Mouse (Mus musculus): ENCODE data around the gene Kcnh2.

The Kcnh2 gene

GRCm38 (mm10) chr5:24308621-24309020, 42.8 kb downstream of the Kcnh2 start:
- no peak for DNase-seq

DNA sequence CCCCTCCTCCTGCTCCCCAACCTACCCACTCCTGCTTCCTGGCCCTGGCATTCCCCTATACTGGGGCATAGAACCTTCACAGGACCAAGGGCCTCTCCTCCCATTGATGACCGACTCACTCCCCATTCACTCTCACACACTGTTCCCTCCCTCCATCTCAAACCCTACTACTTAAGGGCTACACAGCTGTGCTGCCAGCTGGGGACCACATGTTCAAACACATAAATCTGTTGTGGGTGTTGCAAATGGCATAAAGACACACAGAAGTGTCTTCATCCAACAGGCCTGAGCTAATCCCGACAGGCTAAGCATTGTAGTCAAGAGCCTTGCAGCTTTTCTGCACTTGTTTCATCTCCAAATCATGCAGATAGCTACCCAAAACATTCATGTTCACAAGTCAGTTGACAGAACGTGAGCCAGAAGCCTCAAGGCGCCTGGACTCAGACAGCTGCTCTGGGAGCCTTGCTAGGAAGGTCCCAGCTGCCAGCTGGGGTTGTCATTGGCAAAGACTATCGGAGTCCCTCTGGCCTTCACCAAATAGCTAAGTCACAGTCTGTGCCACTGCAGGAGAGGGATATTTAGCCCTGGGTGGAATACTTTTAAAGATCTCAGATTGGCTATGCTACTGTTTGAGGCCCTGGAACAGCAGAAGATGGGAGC, 44.2 kb downstream of the Kcnh2 start:
- no peak for DNase-seq

DNA sequence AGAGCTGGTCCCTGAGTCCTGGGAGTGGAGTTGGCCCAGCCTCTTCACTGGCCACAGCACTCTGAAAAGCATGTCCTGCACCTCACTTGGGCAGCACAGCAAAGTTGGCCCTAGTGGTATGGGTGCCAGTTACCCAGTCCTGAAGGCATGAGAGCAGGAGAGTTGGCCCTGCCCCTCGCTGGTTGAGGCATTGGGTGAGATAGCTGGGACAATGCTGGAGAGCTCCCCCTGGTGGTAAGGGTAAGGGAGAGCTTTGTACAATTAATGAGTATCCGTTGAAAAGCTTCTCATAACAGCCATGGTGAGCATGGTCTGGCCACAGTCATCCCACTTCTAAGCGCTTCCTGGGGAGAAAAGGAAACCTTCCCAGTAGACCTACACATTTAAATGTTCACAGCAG, 48.2 kb downstream of the Kcnh2 start:
- DNase-seq: no peak

DNA sequence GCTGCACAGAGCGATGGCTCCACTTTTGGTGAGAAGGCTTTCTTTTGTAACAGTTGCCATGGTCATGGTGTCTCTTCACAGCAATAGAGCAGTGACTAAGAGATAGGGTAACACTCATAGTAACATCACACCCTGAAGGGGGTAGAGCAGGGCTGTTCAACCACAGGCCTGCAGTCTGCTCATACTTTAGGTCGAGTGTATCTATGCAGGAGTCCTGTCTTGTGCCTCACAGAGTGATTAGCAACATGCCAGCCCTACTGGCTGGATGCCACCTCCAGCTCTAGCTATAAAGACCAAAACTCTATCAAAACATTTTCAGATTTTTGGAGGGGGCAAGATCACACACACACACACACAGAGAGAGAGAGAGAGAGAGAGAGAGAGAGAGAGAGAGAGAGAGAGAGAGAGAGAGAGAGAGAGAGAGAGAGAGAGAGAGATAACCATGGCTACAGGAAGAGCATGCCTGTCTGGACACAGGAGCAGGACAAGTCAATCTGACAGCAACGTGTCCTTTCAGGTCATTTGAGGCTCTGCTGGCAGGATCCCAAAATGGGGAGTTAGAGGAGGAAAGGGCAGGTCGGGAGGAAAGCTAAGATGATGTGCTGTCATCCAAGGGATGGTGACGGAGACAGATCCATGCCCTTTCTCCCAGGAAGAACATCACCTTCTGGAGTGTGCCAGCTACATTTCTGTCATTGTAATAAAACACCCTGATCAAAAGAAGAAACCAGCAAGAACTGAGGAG, 51.4 kb downstream of the Kcnh2 start:
- DNase-seq: no peak

- DNase-seq: peak in 1 of 2 experiments; percentile 10
Observed at GRCm38 (mm10) chr5:24291954-24292353, 59.5 kb downstream of the Kcnh2 start.

DNA sequence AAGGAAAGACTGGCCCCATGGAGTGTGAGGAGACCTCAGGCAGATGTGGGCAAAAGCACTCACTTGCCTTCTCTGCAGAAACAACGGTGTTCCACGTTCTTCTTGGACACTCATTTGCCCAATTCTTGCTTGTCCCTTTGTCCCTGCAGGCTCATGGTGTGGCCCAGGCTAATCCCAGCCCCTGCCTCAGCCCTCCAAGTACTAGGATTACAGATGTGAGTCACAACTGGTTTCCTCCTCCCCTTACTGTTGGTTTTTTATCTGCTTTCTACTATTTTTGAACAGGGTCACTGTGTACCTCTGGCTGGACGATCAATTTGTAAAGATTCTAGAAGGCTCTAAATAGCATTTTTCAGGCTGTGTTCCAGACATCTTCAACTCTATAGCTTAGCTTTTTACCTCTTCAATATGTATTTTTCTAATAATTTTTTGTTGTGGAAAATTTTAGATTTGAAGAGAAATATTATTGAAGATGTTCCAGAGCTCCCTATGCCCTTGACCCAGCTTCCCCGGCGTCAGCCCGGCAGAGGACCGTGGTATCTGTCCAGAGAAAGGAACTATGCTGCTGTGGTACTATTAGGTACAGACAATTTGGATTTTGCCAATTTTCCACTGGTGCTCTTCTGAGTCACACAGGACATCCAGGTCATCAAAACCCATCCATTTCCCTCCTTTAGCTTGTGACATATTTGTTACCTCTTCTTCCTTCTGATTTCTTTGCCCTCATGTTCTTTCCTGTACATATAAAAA, 65.0 kb downstream of the Kcnh2 start:
- DNase-seq: no peak

- DNase-seq: no peak
Observed at GRCm38 (mm10) chr5:24284145-24284544, 67.3 kb downstream of the Kcnh2 start.

DNA sequence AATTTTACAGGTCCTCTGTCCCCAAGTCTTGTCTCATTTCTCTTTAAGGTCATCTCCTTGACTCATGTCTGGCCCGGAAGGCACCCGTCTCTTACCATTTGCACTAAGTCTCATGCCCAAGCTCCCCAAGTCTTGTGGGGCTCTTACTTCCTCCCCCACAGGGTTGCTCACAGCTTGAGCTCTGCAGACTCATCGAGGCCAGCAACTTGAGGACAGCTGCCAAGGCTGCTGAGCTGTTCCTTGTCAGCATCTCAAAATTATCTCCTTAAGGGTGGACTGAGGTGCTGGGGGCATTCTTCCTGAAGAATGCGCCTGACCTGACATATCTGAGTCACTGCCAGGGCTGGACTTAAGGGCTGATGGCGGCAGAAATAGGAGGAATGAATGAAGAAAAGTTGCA, 68.2 kb downstream of the Kcnh2 start:
- DNase-seq: no peak

DNA sequence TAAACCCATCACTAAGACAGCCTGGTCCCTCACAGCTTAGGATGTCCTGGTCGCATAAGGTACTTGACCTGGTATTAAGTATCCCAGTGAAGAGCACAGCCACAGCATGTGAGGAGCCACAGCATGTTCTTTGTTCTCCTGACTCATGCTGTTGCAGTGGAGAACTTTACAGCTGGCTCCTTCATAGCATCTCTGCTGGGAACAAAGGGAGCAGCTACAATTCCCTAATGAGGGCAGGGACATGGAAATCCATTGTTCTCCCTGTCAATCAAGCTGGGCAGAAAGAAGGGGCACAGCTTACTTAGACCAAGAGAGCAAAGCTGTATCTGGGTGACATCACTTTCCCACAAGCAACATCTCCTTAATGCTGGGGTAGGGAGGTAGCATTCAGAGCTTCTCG, 70.9 kb downstream of the Kcnh2 start:
- DNase-seq: no peak

DNA sequence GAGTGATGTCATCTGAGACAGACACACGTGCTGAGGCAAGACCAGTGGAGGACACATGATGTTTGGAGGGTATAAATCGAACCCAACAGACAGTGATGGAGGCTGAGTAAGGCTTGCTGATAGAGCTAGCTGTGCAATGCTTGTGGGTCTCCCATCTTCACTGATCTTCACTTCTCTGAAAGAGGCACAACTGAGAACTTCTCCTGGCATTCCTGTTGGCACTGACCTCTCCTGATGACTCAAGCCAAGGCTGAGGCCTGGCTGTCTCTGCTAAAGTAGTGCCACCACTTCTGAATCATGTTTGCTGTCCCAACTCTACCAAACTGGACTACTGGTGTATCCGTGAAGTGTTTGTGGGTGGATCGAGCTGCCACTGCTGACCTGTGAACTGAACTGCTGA, 71.9 kb downstream of the Kcnh2 start:
- DNase-seq: no peak

DNA sequence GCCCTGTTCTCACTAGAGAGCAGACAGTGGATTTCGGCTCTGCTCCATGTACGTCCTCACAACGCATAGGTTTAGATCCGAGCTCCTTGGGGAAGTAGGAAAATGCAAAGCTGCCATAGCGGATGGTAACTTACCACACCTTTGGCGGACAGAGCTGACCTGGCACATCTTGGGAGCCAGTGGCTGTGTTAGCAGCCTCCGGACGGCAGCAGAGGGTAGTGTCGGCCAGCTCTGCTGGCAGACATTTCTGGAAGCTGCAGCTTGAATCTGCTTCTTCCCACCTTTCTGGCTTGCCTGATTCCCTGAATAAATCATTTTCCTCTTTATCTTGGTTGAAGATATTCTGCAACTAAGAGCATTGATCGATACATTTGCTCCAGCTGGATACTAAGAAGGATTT, 73.2 kb downstream of the Kcnh2 start:
- DNase-seq: no peak

GRCm38 (mm10) chr5:24273683-24274621, 77.5 kb downstream of the Kcnh2 start:
- no peak for DNase-seq

- DNase-seq: no peak
Observed at GRCm38 (mm10) chr5:24270941-24271340, 80.5 kb downstream of the Kcnh2 start.

All from kidney, postnatal 4 days (tissue).